Mouse (Mus musculus): ENCODE data around the gene Sltm. TPM values are rescaled to one million over a fixed set of nuclear protein-coding genes. Genes with fewer than 3 reads are reported as not detected.
A peak's percentile ranks its signal among the peaks of the same experiment; 100 is the strongest.

The Sltm gene
- total and polyA plus RNA-seq, 3 experiments, result 44.0 to 70.0 (median 62.3) TPM

- 0 out of 2 replicates have a peak, but pooled peaks have one; percentile 2 for TF ChIP-seq TBP (IDR thresholded peaks at IDR 0.05; ENCODE audit: low read depth, low read length)
- TF ChIP-seq ZC3H11A (IDR thresholded peaks at IDR 0.05; ENCODE audit: low read depth, low read length), result no peak
- no peak for TF ChIP-seq ZMIZ1 (IDR thresholded peaks at IDR 0.05; ENCODE audit: low read depth, low read length)
- no peak for TF ChIP-seq MXI1 (IDR thresholded peaks at IDR 0.05; ENCODE audit: low read depth, low read length)
- peak; percentile 38; the same call in 1 of the 2 replicates for TF ChIP-seq CHD1 (IDR thresholded peaks at IDR 0.05; ENCODE audit: low read depth, low read length)
- no peak for TF ChIP-seq ETS1 (IDR thresholded peaks at IDR 0.05; ENCODE audit: low read depth, low read length)
- TF ChIP-seq POLR2A (IDR thresholded peaks at IDR 0.05; ENCODE audit: control insufficient read depth in 1 of 2, insufficient read depth in 1 of 2, low read depth in 1 of 2, low read length in 2 of 2, poor library complexity in 1 of 2), result no peak
- no peak for TF ChIP-seq CTCF (IDR thresholded peaks at IDR 0.05 in 2 of 3, conservative IDR thresholded peaks at IDR 0.05 in 1 of 3; ENCODE audit: control insufficient read depth in 1 of 3, insufficient read depth in 1 of 3, low read depth in 2 of 3, low read length in 3 of 3, poor library complexity in 1 of 3, severe bottlenecking in 1 of 3)
- no peak for TF ChIP-seq RAD21 (IDR thresholded peaks at IDR 0.05; ENCODE audit: low read depth, low read length)
- TF ChIP-seq SIN3A (IDR thresholded peaks at IDR 0.05; ENCODE audit: low read length), result peak; percentile 37
- no peak for TF ChIP-seq CHD2 (IDR thresholded peaks at IDR 0.05; ENCODE audit: low read length)
- no peak for TF ChIP-seq ZNF384 (IDR thresholded peaks at IDR 0.05; ENCODE audit: low read depth, low read length)
- 0 out of 4 replicates have a peak, but pooled peaks of 1 of the 2 experiments have one; percentile 13 for TF ChIP-seq EP300 (IDR thresholded peaks at IDR 0.05; ENCODE audit: low read depth in 1 of 2, low read length in 2 of 2)
These were observed 710 bp downstream of the Sltm start (continued) for GRCm38 (mm10) chr9:70543048-70543880.

GRCm38 (mm10) chr9:70543985-70544384 lies 1.4 kb downstream of the Sltm start:
- H3K27ac ChIP-seq (ENCODE audit: control insufficient read depth, low read depth, low read length), result peak overlapping the region; percentile 47; the same call in 1 of the 2 replicates
- peaks cover 26 to 37% of the 10 kb centered on the region in 2 experiments for H3K36me3 ChIP-seq (ENCODE audit: control insufficient read depth in 1 of 2, insufficient read depth in 2 of 2, low read length in 2 of 2)
- H3K4me1 ChIP-seq (ENCODE audit: control insufficient read depth in 1 of 2, insufficient read depth in 2 of 2, low read length in 2 of 2), result peaks cover 7 to 11% of the 10 kb centered on the region in 2 experiments
- H3K79me2 ChIP-seq (ENCODE audit: control insufficient read depth, insufficient read depth, low read length, poor library complexity), result peaks cover 46% of the 10 kb centered on the region
- H3K9ac ChIP-seq (ENCODE audit: control insufficient read depth, low read depth, low read length, poor library complexity, severe bottlenecking), result peak overlapping the region; percentile 99
- no peaks in the 10 kb centered on the region for H3K9me3 ChIP-seq (replicated peaks; ENCODE audit: insufficient read depth, low read length)
- no peaks in the 10 kb centered on the region for H3K27me3 ChIP-seq (ENCODE audit: control insufficient read depth in 1 of 2, insufficient read depth in 2 of 2, low read length in 2 of 2)
- DNase-seq (ENCODE audit: low read depth, low spot score), result peak; percentile 43
- no peak for TF ChIP-seq MEF2A (IDR thresholded peaks at IDR 0.05; ENCODE audit: extremely low read depth, insufficient replicate concordance, low read depth, low read length, poor library complexity, severe bottlenecking)
- TF ChIP-seq CTCF (IDR thresholded peaks at IDR 0.05 in 2 of 3, conservative IDR thresholded peaks at IDR 0.05 in 1 of 3; ENCODE audit: control insufficient read depth in 1 of 3, insufficient read depth in 1 of 3, low read depth in 2 of 3, low read length in 3 of 3, poor library complexity in 1 of 3, severe bottlenecking in 1 of 3), result no peak
- no peak for TF ChIP-seq MAFK (IDR thresholded peaks at IDR 0.05; ENCODE audit: borderline replicate concordance, low read depth, low read length)
- TF ChIP-seq RAD21 (IDR thresholded peaks at IDR 0.05; ENCODE audit: low read depth, low read length), result no peak
- TF ChIP-seq ELF1 (IDR thresholded peaks at IDR 0.05; ENCODE audit: low read depth, low read length), result no peak
- no peak for TF ChIP-seq MXI1 (IDR thresholded peaks at IDR 0.05; ENCODE audit: low read depth, low read length)
- no peak for TF ChIP-seq USF1 (IDR thresholded peaks at IDR 0.05; ENCODE audit: low read depth, low read length)
- no peak for TF ChIP-seq SMC3 (IDR thresholded peaks at IDR 0.05; ENCODE audit: low read depth, low read length)
- 0 out of 2 replicates have a peak, but pooled peaks have one; percentile 26 for TF ChIP-seq CHD1 (IDR thresholded peaks at IDR 0.05; ENCODE audit: low read depth, low read length)
- peak overlapping the region; percentile 59 to 88 for H3K4me3 ChIP-seq (ENCODE audit: control insufficient read depth in 1 of 2, insufficient read depth in 1 of 2, low read depth in 2 of 2, low read length in 2 of 2)
